Mouse (Mus musculus) olfactory bulb, adult 2 months (tissue): ENCODE measurements around the gene Bysl.

Source experiments
- CTCF ChIP-seq: fragments of 200-500 bp; IDR thresholded peaks from 2 replicates; pipeline ENCODE4 v1.5.1; 2012; ENCODE audit warnings: low read depth, mild to moderate bottlenecking, low read length, moderate library complexity; ENCODE audit not compliant: insufficient read depth
- POLR2A ChIP-seq: fragments of 200-500 bp; IDR thresholded peaks from 2 replicates; pipeline ENCODE4 v1.6.1; 2012; ENCODE audit warnings: mild to moderate bottlenecking, low read depth, low read length, moderate library complexity; ENCODE audit not compliant: insufficient read depth

DNA sequence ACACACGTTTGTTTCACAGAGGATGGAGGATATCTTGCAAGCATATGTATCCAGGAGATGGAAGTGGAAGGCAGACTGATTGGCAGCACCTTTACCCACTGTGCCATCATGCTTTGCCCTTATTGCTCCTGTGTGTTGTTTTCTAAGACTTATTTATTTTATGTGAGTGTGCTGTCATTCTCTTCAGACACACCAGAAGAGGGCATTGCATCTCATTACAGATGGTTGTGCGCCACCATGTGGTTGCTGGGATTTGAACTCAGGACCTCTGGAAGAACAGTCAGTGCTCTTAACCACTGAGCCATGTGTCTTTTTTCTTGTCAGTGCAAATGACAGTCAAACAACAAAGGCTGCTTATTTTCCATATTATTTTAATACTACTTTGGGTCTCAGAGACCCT, 16.5 kb upstream of the Bysl start:
- TF ChIP-seq CTCF (no peak), POLR2A (no peak)
